Mouse (Mus musculus): ENCODE data around the gene Etnppl.

Gene Etnppl

GRCm38 (mm10) chr3:130677671-130678460 is 60.6 kb downstream of the Etnppl start:
- no peak for DNase-seq (ENCODE audit: low spot score)

GRCm38 (mm10) chr3:130681226-130681625 is 64.0 kb downstream of the Etnppl start:
- DNase-seq (ENCODE audit: low spot score) = no peak

GRCm38 (mm10) chr3:130682183-130682582 is 64.9 kb downstream of the Etnppl start:
- no peak for DNase-seq (ENCODE audit: low spot score)

GRCm38 (mm10) chr3:130683836-130684235 is 66.6 kb downstream of the Etnppl start:
- DNase-seq (ENCODE audit: low spot score) = no peak

GRCm38 (mm10) chr3:130684276-130685013 is 67.2 kb downstream of the Etnppl start:
- no peak for DNase-seq (ENCODE audit: low spot score)

DNA sequence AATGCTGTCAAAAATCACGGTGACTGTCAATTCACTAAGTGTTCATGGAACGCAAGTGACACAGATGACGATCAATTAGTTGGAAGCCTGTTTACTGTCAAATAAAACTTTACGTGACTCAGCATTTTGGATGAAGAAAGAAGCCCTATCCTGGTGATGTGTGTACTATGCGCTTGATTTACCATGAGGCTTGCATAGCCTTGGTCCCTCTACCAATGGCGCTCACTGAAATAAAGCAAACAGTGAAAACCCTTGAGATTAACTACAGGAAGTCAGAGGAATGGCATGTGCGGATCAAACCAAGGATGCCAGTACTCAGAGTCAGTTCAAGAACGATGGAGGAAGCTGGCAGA is 67.7 kb downstream of the Etnppl start:
- DNase-seq (ENCODE audit: low spot score) = no peak

- no peak for DNase-seq (ENCODE audit: low spot score)
Measured at GRCm38 (mm10) chr3:130687051-130687450, 69.8 kb downstream of the Etnppl start.
